Mouse (Mus musculus) forebrain, embryonic 13.5 days (tissue): ENCODE data around the gene Stx17. TPM values are rescaled to one million over a fixed set of nuclear protein-coding genes. Genes with fewer than 3 reads are reported as not detected.

ENCODE experiments used
- ATAC-seq: fragments of 200-750 bp; cut with Nextera tagmentation; 2 replicates; pipeline ENCODE4 v1.8.0; 2017
- H3K27ac ChIP-seq: fragments of 300-500 bp; sonication (generic); 2 replicates; pipeline ENCODE4 v1.5.1; 2015; ENCODE audit warnings: inconsistent platforms, mild to moderate bottlenecking, moderate library complexity
- H3K27me3 ChIP-seq: fragments of 300-500 bp; sonication (generic); 2 replicates; pipeline ENCODE4 v1.6.1; 2015; ENCODE audit warnings: mild to moderate bottlenecking, inconsistent platforms
- H3K36me3 ChIP-seq: fragments of 300-500 bp; sonication (generic); 2 replicates; pipeline ENCODE4 v1.6.1; 2015; ENCODE audit warnings: mild to moderate bottlenecking, inconsistent platforms; ENCODE audit not compliant: poor library complexity, severe bottlenecking
- H3K4me1 ChIP-seq: fragments of 300-500 bp; sonication (generic); 2 replicates; pipeline ENCODE4 v1.6.1; 2015; ENCODE audit warnings: inconsistent platforms
- H3K4me2 ChIP-seq: fragments of 300-500 bp; sonication (generic); 2 replicates; pipeline ENCODE4 v1.6.1; 2015; ENCODE audit warnings: inconsistent platforms, mild to moderate bottlenecking, moderate library complexity
- H3K4me3 ChIP-seq: fragments of 300-500 bp; sonication (generic); 2 replicates; pipeline ENCODE4 v1.5.1; 2015; ENCODE audit warnings: mild to moderate bottlenecking, inconsistent platforms
- H3K9ac ChIP-seq: fragments of 300-500 bp; sonication (generic); 2 replicates; pipeline ENCODE4 v1.6.1; 2015; ENCODE audit warnings: mild to moderate bottlenecking, inconsistent platforms
- H3K9me3 ChIP-seq: fragments of 300-500 bp; sonication (generic); replicated peaks from 2 replicates; pipeline ENCODE4 v1.6.1; 2016; ENCODE audit warnings: inconsistent platforms
- WGBS: fragments of 180-500 bp; shearing (Covaris S2); methylation state at CpG from one replicate; pipeline ENCODE4 v1.1.7; 2015; 5-methylcytosine and 5-hydroxymethylcytosine counted together
- microRNA counts: library from miRNA; unstranded; fragments of <30 nt; microRNA quantifications from one replicate; lab custom pipeline; 2016
- microRNA-seq: library from miRNA; unstranded; fragments of <30 nt; microRNA quantifications from one replicate; pipeline ENCODE4, GENCODE M21; 2016
- polyA plus RNA-seq: library from polyadenylated mRNA; unstranded; fragments of >200 nt; fragmentation: Nextera tagmentation; extraction: Ambion mirVana; gene quantifications from 2 replicates; pipeline ENCODE4 v1.2.1, GENCODE M21; 2015

Stx17 gene
- polyA plus RNA-seq, 1 experiment from 2014 or later, result 20.0 TPM

DNA sequence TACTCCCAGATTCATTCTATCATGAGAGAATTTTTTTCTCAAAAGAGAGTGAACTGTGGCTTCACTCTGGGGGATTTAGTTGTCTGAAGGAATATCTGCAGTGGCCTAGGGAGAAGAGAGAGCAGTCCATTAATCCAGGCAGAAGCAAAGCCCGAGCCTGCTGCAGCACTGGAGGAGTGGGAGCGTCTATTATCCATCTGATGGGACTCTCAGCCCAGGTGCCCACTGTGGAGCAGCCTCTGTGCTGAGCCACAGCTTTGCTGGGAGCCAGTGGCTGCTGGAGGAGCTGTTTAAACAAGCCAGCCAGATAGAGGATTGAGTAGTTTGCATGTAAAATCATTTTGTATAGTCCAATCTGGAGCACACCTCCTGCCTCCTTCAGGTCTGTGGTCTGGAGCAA is 56.2 kb downstream of the Stx17 start:
- Histone ChIP-seq H3K4me2 (no peak overlapping the region), H3K9ac (no peak overlapping the region), H3K4me3 (no peak overlapping the region), H3K27me3 (no peaks in the 10 kb centered on the region), H3K36me3 (no peaks in the 10 kb centered on the region), H3K9me3 (no peaks in the 10 kb centered on the region), H3K27ac (no peak overlapping the region), H3K4me1 (no peaks in the 10 kb centered on the region)
- no peak for ATAC-seq
- WGBS, result 18% methylated on average over 2 of the region's 2 CpGs

- no peak for ATAC-seq
- Histone ChIP-seq H3K36me3 (no peaks in the 10 kb centered on the region), H3K9ac (no peak overlapping the region), H3K9me3 (no peaks in the 10 kb centered on the region), H3K4me2 (no peak overlapping the region), H3K27me3 (no peaks in the 10 kb centered on the region), H3K4me3 (no peak overlapping the region), H3K4me1 (no peaks in the 10 kb centered on the region), H3K27ac (no peak overlapping the region)
- 51% methylated on average over 6 of the region's 6 CpGs for WGBS
These were observed 56.7 kb downstream of the Stx17 start for GRCm38 (mm10) chr4:48181366-48181765.

DNA sequence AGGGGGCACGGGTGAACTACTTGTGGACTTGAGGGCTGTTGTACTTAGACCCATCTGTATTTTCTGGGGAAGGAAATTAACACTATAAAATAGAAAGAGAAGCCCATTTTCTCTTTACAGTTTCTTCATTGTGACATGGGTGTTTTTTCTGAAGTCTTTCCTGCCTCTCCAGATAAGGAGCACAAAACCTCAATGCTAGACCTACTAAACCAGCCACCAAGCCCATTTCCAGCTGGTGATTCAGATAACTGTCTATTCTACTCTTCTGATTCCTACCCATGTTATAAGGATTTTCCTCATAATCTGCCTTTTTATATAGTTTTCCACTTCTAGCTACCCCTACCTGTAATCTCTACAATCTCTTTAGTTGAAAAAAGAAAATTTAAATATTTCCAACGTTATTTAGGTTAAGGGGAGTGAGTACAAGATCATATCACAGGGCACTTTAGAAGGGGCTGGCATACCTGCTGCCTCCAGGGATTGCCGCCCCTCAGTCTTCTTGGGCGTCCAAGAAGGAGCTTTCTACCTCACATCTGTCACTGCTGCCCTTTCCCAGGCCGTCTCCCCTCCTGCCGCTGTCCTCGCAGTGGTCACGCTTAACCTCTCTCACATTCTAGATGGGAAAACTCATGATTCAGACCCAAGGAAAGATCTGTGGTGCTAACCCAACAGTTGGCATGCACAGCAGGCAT is 57.5 kb downstream of the Stx17 start:
- no peaks in the 10 kb centered on the region for H3K9me3 ChIP-seq
- WGBS, result 91% methylated on average over 8 of the region's 8 CpGs
- no peaks in the 10 kb centered on the region for H3K36me3 ChIP-seq
- H3K27me3 ChIP-seq, result no peaks in the 10 kb centered on the region
- ATAC-seq, result no peak
- H3K4me1 ChIP-seq, result no peaks in the 10 kb centered on the region
- no peak overlapping the region for H3K9ac ChIP-seq
- no peak overlapping the region for H3K27ac ChIP-seq
- H3K4me3 ChIP-seq, result no peak overlapping the region
- H3K4me2 ChIP-seq, result no peak overlapping the region

- 90% methylated on average over 3 of the region's 3 CpGs for WGBS
- Histone ChIP-seq H3K9ac (no peak overlapping the region), H3K4me1 (no peaks in the 10 kb centered on the region), H3K4me3 (no peak overlapping the region), H3K27ac (no peak overlapping the region), H3K9me3 (no peaks in the 10 kb centered on the region), H3K27me3 (no peaks in the 10 kb centered on the region), H3K36me3 (peaks cover 27% of the 10 kb centered on the region), H3K4me2 (no peak overlapping the region)
- ATAC-seq, result no peak
These were observed 73.2 kb downstream of the Stx17 start for GRCm38 (mm10) chr4:48197925-48198324.

GRCm38 (mm10) chr4:48198447-48198846 is 73.7 kb downstream of the Stx17 start:
- no peak overlapping the region for H3K27ac ChIP-seq
- ATAC-seq, result no peak
- 84% methylated on average over 8 of the region's 8 CpGs for WGBS
- no peaks in the 10 kb centered on the region for H3K4me1 ChIP-seq
- H3K4me2 ChIP-seq, result no peak overlapping the region
- H3K27me3 ChIP-seq, result no peaks in the 10 kb centered on the region
- peaks cover 29% of the 10 kb centered on the region for H3K36me3 ChIP-seq
- no peaks in the 10 kb centered on the region for H3K9me3 ChIP-seq
- no peak overlapping the region for H3K4me3 ChIP-seq
- no peak overlapping the region for H3K9ac ChIP-seq

DNA sequence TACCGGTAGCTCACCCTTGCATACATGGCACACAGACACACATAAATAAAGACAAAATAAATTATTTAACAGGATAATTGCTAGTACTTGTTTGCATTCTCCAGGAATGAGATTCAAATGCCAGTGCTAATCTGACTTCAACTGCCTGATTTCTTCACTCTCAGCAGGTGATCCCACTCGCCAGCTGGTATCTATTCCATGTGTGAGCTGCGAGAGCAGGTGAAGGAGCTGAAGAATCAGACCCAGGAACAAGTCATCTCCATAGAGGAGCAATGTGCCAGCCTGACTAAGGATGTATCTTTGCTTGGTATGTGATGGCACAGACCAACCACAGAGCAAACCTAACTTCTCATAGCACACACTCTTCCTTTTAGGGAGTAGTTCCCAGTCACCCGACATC is 78.8 kb downstream of the Stx17 start:
- Histone ChIP-seq H3K4me2 (no peak overlapping the region), H3K27ac (no peak overlapping the region; the same call in 1 of the 2 replicates), H3K9ac (no peak overlapping the region), H3K4me3 (no peak overlapping the region), H3K27me3 (no peaks in the 10 kb centered on the region), H3K36me3 (peaks cover 26% of the 10 kb centered on the region), H3K4me1 (no peaks in the 10 kb centered on the region), H3K9me3 (no peaks in the 10 kb centered on the region)
- ATAC-seq, result no peak
- WGBS, result 83% methylated on average over 4 of the region's 4 CpGs

GRCm38 (mm10) chr4:48225173-48225572 is 100.5 kb downstream of the Stx17 start:
- no peak overlapping the region for H3K4me3 ChIP-seq
- H3K9me3 ChIP-seq, result no peaks in the 10 kb centered on the region
- no peaks in the 10 kb centered on the region for H3K27me3 ChIP-seq
- no peaks in the 10 kb centered on the region for H3K36me3 ChIP-seq
- H3K4me2 ChIP-seq, result no peak overlapping the region
- peak; percentile 48; the same call in 1 of the 2 replicates for ATAC-seq
- H3K27ac ChIP-seq, result no peak overlapping the region
- H3K9ac ChIP-seq, result no peak overlapping the region
- no peaks in the 10 kb centered on the region for H3K4me1 ChIP-seq
- 19% methylated on average over 2 of the region's 2 CpGs for WGBS

- Histone ChIP-seq H3K36me3 (no peaks in the 10 kb centered on the region), H3K27ac (no peak overlapping the region), H3K27me3 (no peaks in the 10 kb centered on the region), H3K4me3 (no peak overlapping the region), H3K4me1 (no peaks in the 10 kb centered on the region), H3K9ac (no peak overlapping the region), H3K4me2 (no peak overlapping the region), H3K9me3 (no peaks in the 10 kb centered on the region)
- 59% methylated on average over 3 of the region's 3 CpGs for WGBS
- ATAC-seq, result no peak
These were observed 100.9 kb downstream of the Stx17 start for GRCm38 (mm10) chr4:48225604-48226003.

- Histone ChIP-seq H3K4me1 (no peaks in the 10 kb centered on the region), H3K9ac (no peak overlapping the region), H3K36me3 (no peaks in the 10 kb centered on the region), H3K27ac (no peak overlapping the region), H3K4me3 (no peak overlapping the region), H3K27me3 (no peaks in the 10 kb centered on the region), H3K4me2 (no peak overlapping the region), H3K9me3 (no peaks in the 10 kb centered on the region)
- WGBS, result 67% methylated on average over 3 of the region's 3 CpGs
- no peak for ATAC-seq
These were observed 102.1 kb downstream of the Stx17 start for GRCm38 (mm10) chr4:48226800-48227199.

MicroRNA genes within 50 kb of the gene (microRNA counts, 519-probe panel; counts per million panel counts)
- microRNA mmu-miR-1958 (lab: Ali Mortazavi, UCI), result 177 counts per million, percentile 53 among the panel's probes with 10 or more counts

Small RNAs within 50 kb of the gene (microRNA-seq; reads per million reads assigned to microRNA genes)
- not detected for gene Mir1958

Other genes starting within 250 kb of the Stx17 start
- 1.7 and 1.9 TPM in 2 replicates for gene Nr4a3, start 79.8 kb upstream of the Stx17 start, polyA plus RNA-seq
- gene Erp44, start 154.6 kb downstream of the Stx17 start, polyA plus RNA-seq, result 60.7 and 61.9 TPM in 2 replicates
- gene Invs, start 154.8 kb downstream of the Stx17 start, polyA plus RNA-seq, result 7.8 and 9.5 TPM in 2 replicates